ENCODE assay signal across 8 mouse cellular contexts in genomic region chr13:51170215-51170614, GRCm38 (mm10). TPM values are rescaled to one million over a fixed set of nuclear protein-coding genes. Genes with fewer than 3 reads are reported as not detected.
A peak's percentile ranks its signal among the peaks of the same experiment; 100 is the strongest.
DNase-seq lines count a peak whose midpoint lies in the region; ATAC-seq and TF ChIP-seq lines count a peak whose summit lies in the region.

No protein-coding gene starts in this region.

- H3K36me3 ChIP-seq in embryonic facial prominence, embryonic 15.5 days, result no peaks in the 10 kb centered on the region
- no peaks in the 10 kb centered on the region for H3K36me3 ChIP-seq in heart, adult 2 months (ENCODE audit: control insufficient read depth, insufficient read depth, low read length)
- H3K36me3 ChIP-seq in intestine, embryonic 15.5 days, result no peaks in the 10 kb centered on the region
- no peaks in the 10 kb centered on the region for H3K36me3 ChIP-seq in midbrain, embryonic 11.5 days (ENCODE audit: control insufficient read depth, insufficient read depth, low read length)

- ATAC-seq in embryonic facial prominence, embryonic 15.5 days (ENCODE audit: insufficient number of reproducible peaks, low FRiP score, low TSS enrichment, low read depth), result no peak; the same call in 1 of the 2 replicates
- ATAC-seq in intestine, embryonic 15.5 days, result no peak
- no peak for ATAC-seq in midbrain, embryonic 11.5 days (ENCODE audit: low FRiP score)

- no peak for TF ChIP-seq EP300 in heart, adult 2 months (IDR thresholded peaks at IDR 0.05; ENCODE audit: insufficient read depth, low read depth, low read length)

- no peak for TF ChIP-seq CTCF in heart, adult 2 months (IDR thresholded peaks at IDR 0.05)

- TF ChIP-seq POLR2A in heart, adult 2 months (IDR thresholded peaks at IDR 0.05; ENCODE audit: insufficient read depth, low read depth, low read length), result no peak

- intact Hi-C loops in heart, adult 2 months (cut with DNase I), result loop anchor here (1.0 to 5.0 kb wide), 2 partner anchors 70 to 223 kb away; partner anchors contain the start of gene Spin1
- intact Hi-C loops in left cerebral cortex, postnatal 10 days (cut with DNase I), result loop anchor here (5.0 to 10.0 kb wide), 2 partner anchors 68 to 215 kb away; partner anchors contain the start of gene Spin1

- peak overlapping the region; percentile 95 for H3K4me2 ChIP-seq in embryonic facial prominence, embryonic 15.5 days (replicated peaks)
- H3K4me2 ChIP-seq in intestine, embryonic 15.5 days (replicated peaks), result peak overlapping the region; percentile 98
- peak overlapping the region; percentile 89 for H3K4me2 ChIP-seq in midbrain, embryonic 11.5 days

- peaks cover 17% of the 10 kb centered on the region for H3K4me1 ChIP-seq in embryonic facial prominence, embryonic 15.5 days
- no peaks in the 10 kb centered on the region for H3K4me1 ChIP-seq in heart, adult 2 months (ENCODE audit: control insufficient read depth, insufficient read depth, low read length)
- H3K4me1 ChIP-seq in intestine, embryonic 15.5 days (replicated peaks), result peaks cover 14% of the 10 kb centered on the region; the same call in 1 of the 2 replicates
- peaks cover 11% of the 10 kb centered on the region for H3K4me1 ChIP-seq in midbrain, embryonic 11.5 days (ENCODE audit: control insufficient read depth, insufficient read depth, low read length)

- H3K27ac ChIP-seq in embryonic facial prominence, embryonic 15.5 days (replicated peaks), result no peak overlapping the region
- no peak overlapping the region for H3K27ac ChIP-seq in heart, adult 2 months
- no peak overlapping the region for H3K27ac ChIP-seq in intestine, embryonic 15.5 days
- H3K27ac ChIP-seq in midbrain, embryonic 11.5 days (ENCODE audit: low read depth, low read length), result no peak overlapping the region

- H3K9me3 ChIP-seq in embryonic facial prominence, embryonic 15.5 days (replicated peaks), result no peaks in the 10 kb centered on the region
- no peaks in the 10 kb centered on the region for H3K9me3 ChIP-seq in intestine, embryonic 15.5 days
- no peaks in the 10 kb centered on the region for H3K9me3 ChIP-seq in midbrain, embryonic 11.5 days (ENCODE audit: control insufficient read depth, low read length)

- peak overlapping the region; percentile 49 for H3K4me3 ChIP-seq in embryonic facial prominence, embryonic 15.5 days (replicated peaks)
- H3K4me3 ChIP-seq in heart, adult 2 months, result peak overlapping the region; percentile 6
- peak overlapping the region; percentile 54 for H3K4me3 ChIP-seq in intestine, embryonic 15.5 days (replicated peaks)
- 0 out of 2 replicates have a peak overlapping the region, but pooled peaks have one; percentile 42 for H3K4me3 ChIP-seq in midbrain, embryonic 11.5 days (ENCODE audit: low read depth, low read length)

- peak; percentile 41 to 49 for DNase-seq in heart, adult 2 months
- no peak for DNase-seq in midbrain, embryonic 11.5 days (ENCODE audit: low spot score, missing footprints)
- no peak for DNase-seq in right cerebral cortex, postnatal 4 days
- no peak for DNase-seq in adrenal gland, postnatal 10 days
- DNase-seq in left cerebral cortex, postnatal 10 days (ENCODE audit: extremely low spot score in 1 of 2, low spot score in 2 of 2), result no peak
- no peak for DNase-seq in gastrocnemius, postnatal 4 days (ENCODE audit: low spot score in 2 of 2)

- WGBS in embryonic facial prominence, embryonic 15.5 days, result 34% methylated on average over 11 of the region's 11 CpGs
- 17% methylated on average over 11 of the region's 11 CpGs for WGBS in heart, adult 2 months
- 24% methylated on average over 11 of the region's 11 CpGs for WGBS in intestine, embryonic 15.5 days
- WGBS in midbrain, embryonic 11.5 days, result 32% methylated on average over 11 of the region's 11 CpGs

- H3K27me3 ChIP-seq in embryonic facial prominence, embryonic 15.5 days, result peaks cover 5% of the 10 kb centered on the region; the same call in 1 of the 2 replicates
- no peaks in the 10 kb centered on the region; the same call in 1 of the 2 replicates for H3K27me3 ChIP-seq in heart, adult 2 months (ENCODE audit: control insufficient read depth, insufficient read depth, low read length)
- H3K27me3 ChIP-seq in intestine, embryonic 15.5 days (replicated peaks), result no peaks in the 10 kb centered on the region; the same call in 1 of the 2 replicates
- H3K27me3 ChIP-seq in midbrain, embryonic 11.5 days (ENCODE audit: control insufficient read depth, insufficient read depth, low read length), result peaks cover 17% of the 10 kb centered on the region

- no peak overlapping the region for H3K9ac ChIP-seq in embryonic facial prominence, embryonic 15.5 days
- no peak overlapping the region for H3K9ac ChIP-seq in heart, adult 2 months (ENCODE audit: low read depth, low read length)
- H3K9ac ChIP-seq in intestine, embryonic 15.5 days, result no peak overlapping the region
- H3K9ac ChIP-seq in midbrain, embryonic 11.5 days (ENCODE audit: low read length), result no peak overlapping the region

- no peaks in the 10 kb centered on the region for H3K79me2 ChIP-seq in heart, adult 2 months (replicated peaks; ENCODE audit: control insufficient read depth, insufficient read depth, low read length)

RNA-seq across cellular contexts. Expression of gene Nxnl2, which starts 0.6 kb away (rescaled TPM):
- 3.1 and 4.4 TPM in 2 replicates for polyA plus RNA-seq in embryonic facial prominence, embryonic 15.5 days (2015; fragmentation: Nextera tagmentation; extraction: Ambion mirVana)
- under 1 TPM; 0.29 to 0.55 TPM for total RNA-seq in heart, adult 2 months (2021)
- polyA plus RNA-seq in heart, adult 2 months (2012; rRNA removed), result 0.29 and 0.55 TPM in 2 replicates
- 2.1 and 2.3 TPM in 2 replicates for polyA plus RNA-seq in intestine, embryonic 15.5 days (2015; fragmentation: Nextera tagmentation; extraction: Ambion mirVana)
- 0.29 and 0.51 TPM in 2 replicates for polyA plus RNA-seq in midbrain, embryonic 11.5 days (2014; fragmentation: Nextera tagmentation; extraction: Ambion mirVana)
- under 1 TPM; 0.81 to 0.91 TPM for total RNA-seq in adrenal gland, postnatal 10 days (2021)
- 1 to 10 TPM in 1 of 2 experiments, under 1 TPM in 1; 0.95 to 1.1 TPM for total RNA-seq in left cerebral cortex, postnatal 10 days (2021)
- 1 to 10 TPM in 1 of 2 experiments, under 1 TPM in 1; 0.54 to 1.0 TPM for total RNA-seq in gastrocnemius, postnatal 4 days (2021)

Comparison
In these comparisons a context has a peak if more than half of its experiments do, and no peak if none do; other contexts are left out.
1. DNase-seq: peak in heart, adult 2 months (2 of 2); none in midbrain, embryonic 11.5 days (single experiment), right cerebral cortex, postnatal 4 days (single experiment), adrenal gland, postnatal 10 days (single experiment), left cerebral cortex, postnatal 10 days (0 of 2) and gastrocnemius, postnatal 4 days (0 of 2).
2. Peak in every context shown above with its lines, with median percentiles within 50 percentile points of each other: H3K4me2 ChIP-seq and H3K4me3 ChIP-seq.